Mouse (Mus musculus): ENCODE results near the gene Ptk7.
A peak's percentile ranks its signal among the peaks of the same experiment; 100 is the strongest.

The Ptk7 gene

GRCm38 (mm10) chr17:46521963-46522668 lies 107.2 kb downstream of the Ptk7 start:
- DNase-seq (ENCODE audit: low read depth, low spot score): no peak

- DNase-seq (ENCODE audit: low read depth, low spot score): no peak
Observed at GRCm38 (mm10) chr17:46521174-46521573, 108.1 kb downstream of the Ptk7 start.

- DNase-seq (ENCODE audit: low read depth, low spot score): peak; percentile 58
Observed at GRCm38 (mm10) chr17:46520385-46520979, 108.8 kb downstream of the Ptk7 start.

GRCm38 (mm10) chr17:46519971-46520370 lies 109.3 kb downstream of the Ptk7 start:
- no peak for DNase-seq (ENCODE audit: low read depth, low spot score)
